Comparison of ENCODE assay signal across 10 mouse cellular contexts in the genomic region with DNA sequence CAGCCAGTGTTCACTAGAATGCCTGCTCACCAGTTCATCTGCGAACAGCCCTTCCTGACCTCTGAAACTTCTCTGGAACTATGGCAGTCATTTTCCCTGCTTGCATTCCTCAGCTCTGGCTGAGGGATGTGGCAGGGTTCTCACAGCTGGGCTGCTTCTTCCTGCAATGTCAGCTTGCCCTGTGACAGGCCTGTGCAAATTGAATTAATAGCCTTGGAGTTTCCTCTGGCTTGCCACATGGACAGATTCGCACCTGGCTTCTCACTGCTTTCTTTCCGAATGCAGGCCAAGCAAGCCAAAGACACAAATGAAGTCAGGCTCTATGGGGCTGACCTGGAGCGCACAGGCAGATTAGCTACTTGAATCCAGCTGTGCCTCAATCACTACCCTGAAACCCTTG.
DNase-seq lines count a peak whose midpoint lies in the region; ATAC-seq lines count a peak whose summit lies in the region.
"Had no signal": no experiment of that assay in that cellular context is flagged by ENCODE, and none has a peak within 500 bp of the region (broad histone marks: within the 10 kb centered on the region; RNA-seq: fewer than 3 reads in every experiment).

No protein-coding gene starts in this region.

- no peak overlapping the region for H3K27ac ChIP-seq in hindbrain, embryonic 11.5 days (ENCODE audit: low read depth, low read length)
- H3K27ac ChIP-seq in hindbrain, embryonic 16.5 days (ENCODE audit: low read depth, low read length), result no peak overlapping the region
- 0 out of 2 replicates have a peak overlapping the region, but pooled peaks have one; percentile 27 for H3K27ac ChIP-seq in intestine, embryonic 15.5 days
- H3K27ac ChIP-seq: liver, embryonic 14.5 days had no signal

- H3K9me3 ChIP-seq in hindbrain, embryonic 11.5 days (ENCODE audit: control insufficient read depth, low read length), result no peaks in the 10 kb centered on the region
- H3K9me3 ChIP-seq in hindbrain, embryonic 16.5 days (ENCODE audit: control insufficient read depth, low read length), result no peaks in the 10 kb centered on the region
- no peaks in the 10 kb centered on the region for H3K9me3 ChIP-seq in intestine, embryonic 15.5 days

- DNase-seq in hindbrain, embryonic 11.5 days (ENCODE audit: low spot score), result peak; percentile 10
- DNase-seq in embryo, embryonic 11 days, result peak; percentile 59
- peak; percentile 72 for DNase-seq in mesoderm, embryonic 11.5 days (ENCODE audit: low read depth, low spot score)
- DNase-seq in thymus, postnatal 25 days, result no peak
- DNase-seq: cerebellum, adult 9-10 months had no signal

- H3K36me3 ChIP-seq in hindbrain, embryonic 11.5 days (ENCODE audit: control insufficient read depth, insufficient read depth, low read length), result no peaks in the 10 kb centered on the region
- H3K36me3 ChIP-seq in hindbrain, embryonic 16.5 days (ENCODE audit: control insufficient read depth, insufficient read depth, low read length), result no peaks in the 10 kb centered on the region; the same call in 1 of the 2 replicates
- H3K36me3 ChIP-seq in intestine, embryonic 15.5 days, result no peaks in the 10 kb centered on the region

- no peaks in the 10 kb centered on the region for H3K4me1 ChIP-seq in hindbrain, embryonic 11.5 days (replicated peaks; ENCODE audit: control insufficient read depth, insufficient read depth, low read length)
- H3K4me1 ChIP-seq in hindbrain, embryonic 16.5 days (ENCODE audit: control insufficient read depth, insufficient read depth, low read depth, low read length), result no peaks in the 10 kb centered on the region
- H3K4me1 ChIP-seq in intestine, embryonic 15.5 days (replicated peaks), result no peaks in the 10 kb centered on the region

- WGBS in hindbrain, embryonic 11.5 days, result 56% methylated on average over 4 of the region's 4 CpGs
- WGBS in hindbrain, embryonic 16.5 days, result 73% methylated on average over 4 of the region's 4 CpGs
- WGBS in intestine, embryonic 15.5 days, result 45% methylated on average over 4 of the region's 4 CpGs

- no peaks in the 10 kb centered on the region for H3K27me3 ChIP-seq in hindbrain, embryonic 11.5 days (ENCODE audit: control insufficient read depth, insufficient read depth, low read length)
- H3K27me3 ChIP-seq in hindbrain, embryonic 16.5 days (replicated peaks; ENCODE audit: control insufficient read depth, insufficient read depth, low read length), result no peaks in the 10 kb centered on the region
- no peaks in the 10 kb centered on the region for H3K27me3 ChIP-seq in intestine, embryonic 15.5 days (replicated peaks)

- ATAC-seq in hindbrain, embryonic 11.5 days (ENCODE audit: low FRiP score), result no peak
- ATAC-seq in hindbrain, embryonic 16.5 days, result no peak
- 0 out of 2 replicates have a peak, but pooled peaks have one; percentile 31 for ATAC-seq in intestine, embryonic 15.5 days
- ATAC-seq in CD4-positive, CD25-positive, alpha-beta regulatory T cell, adult 4 months, result no peak
- ATAC-seq: forebrain, embryonic 16.5 days had no signal

- no peak overlapping the region for H3K4me3 ChIP-seq in hindbrain, embryonic 11.5 days (ENCODE audit: low read depth, low read length)
- H3K4me3 ChIP-seq in hindbrain, embryonic 16.5 days (ENCODE audit: low read length), result no peak overlapping the region
- no peak overlapping the region for H3K4me3 ChIP-seq in intestine, embryonic 15.5 days (replicated peaks)

- H3K4me2 ChIP-seq in hindbrain, embryonic 11.5 days (replicated peaks; ENCODE audit: low read depth, low read length), result no peak overlapping the region
- H3K4me2 ChIP-seq in hindbrain, embryonic 16.5 days (ENCODE audit: low read length), result no peak overlapping the region
- no peak overlapping the region for H3K4me2 ChIP-seq in intestine, embryonic 15.5 days (replicated peaks)

- no peak overlapping the region for H3K9ac ChIP-seq in hindbrain, embryonic 11.5 days (ENCODE audit: low read depth, low read length)
- H3K9ac ChIP-seq in hindbrain, embryonic 16.5 days (ENCODE audit: low read depth, low read length), result no peak overlapping the region
- no peak overlapping the region for H3K9ac ChIP-seq in intestine, embryonic 15.5 days
- H3K9ac ChIP-seq: liver, embryonic 14.5 days had no signal
